Mouse (Mus musculus) forebrain, embryonic 13.5 days (tissue): ENCODE data around the gene Cacna2d3. TPM values are rescaled to one million over a fixed set of nuclear protein-coding genes. Genes with fewer than 3 reads are reported as not detected.

ENCODE experiments used
- ATAC-seq: fragments of 200-750 bp; cut with Nextera tagmentation; 2 replicates; pipeline ENCODE4 v1.8.0; 2017
- H3K27ac ChIP-seq: fragments of 300-500 bp; sonication (generic); 2 replicates; pipeline ENCODE4 v1.5.1; 2015; ENCODE audit warnings: inconsistent platforms, mild to moderate bottlenecking, moderate library complexity
- H3K27me3 ChIP-seq: fragments of 300-500 bp; sonication (generic); 2 replicates; pipeline ENCODE4 v1.6.1; 2015; ENCODE audit warnings: mild to moderate bottlenecking, inconsistent platforms
- H3K36me3 ChIP-seq: fragments of 300-500 bp; sonication (generic); 2 replicates; pipeline ENCODE4 v1.6.1; 2015; ENCODE audit warnings: mild to moderate bottlenecking, inconsistent platforms; ENCODE audit not compliant: poor library complexity, severe bottlenecking
- H3K4me1 ChIP-seq: fragments of 300-500 bp; sonication (generic); 2 replicates; pipeline ENCODE4 v1.6.1; 2015; ENCODE audit warnings: inconsistent platforms
- H3K4me2 ChIP-seq: fragments of 300-500 bp; sonication (generic); 2 replicates; pipeline ENCODE4 v1.6.1; 2015; ENCODE audit warnings: inconsistent platforms, mild to moderate bottlenecking, moderate library complexity
- H3K4me3 ChIP-seq: fragments of 300-500 bp; sonication (generic); 2 replicates; pipeline ENCODE4 v1.5.1; 2015; ENCODE audit warnings: mild to moderate bottlenecking, inconsistent platforms
- H3K9ac ChIP-seq: fragments of 300-500 bp; sonication (generic); 2 replicates; pipeline ENCODE4 v1.6.1; 2015; ENCODE audit warnings: mild to moderate bottlenecking, inconsistent platforms
- H3K9me3 ChIP-seq: fragments of 300-500 bp; sonication (generic); replicated peaks from 2 replicates; pipeline ENCODE4 v1.6.1; 2016; ENCODE audit warnings: inconsistent platforms
- WGBS: fragments of 180-500 bp; shearing (Covaris S2); methylation state at CpG from one replicate; pipeline ENCODE4 v1.1.7; 2015; 5-methylcytosine and 5-hydroxymethylcytosine counted together
- polyA plus RNA-seq: library from polyadenylated mRNA; unstranded; fragments of >200 nt; fragmentation: Nextera tagmentation; extraction: Ambion mirVana; gene quantifications from 2 replicates; pipeline ENCODE4 v1.2.1, GENCODE M21; 2015

The Cacna2d3 gene
- polyA plus RNA-seq, 1 experiment from 2014 or later: 12.3 TPM

DNA sequence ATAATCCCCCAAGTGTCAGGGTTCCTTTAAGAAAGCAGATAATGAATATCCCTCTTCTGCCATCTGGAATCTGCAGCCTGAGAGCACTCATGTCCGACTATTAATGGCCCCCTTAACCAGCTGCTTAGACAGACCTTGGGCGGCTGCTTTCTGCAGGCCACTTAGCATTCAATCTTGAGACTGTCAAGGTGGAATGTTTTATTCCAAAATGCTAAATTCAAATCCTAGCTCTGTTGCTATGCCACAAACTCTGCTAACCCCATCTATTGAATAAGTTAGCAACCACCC is 315.8 kb downstream of the Cacna2d3 start:
- Histone ChIP-seq H3K36me3 (no peaks in the 10 kb centered on the region), H3K4me1 (peaks cover 5% of the 10 kb centered on the region; the same call in 1 of the 2 replicates), H3K27me3 (no peaks in the 10 kb centered on the region), H3K9ac (no peak overlapping the region), H3K9me3 (no peaks in the 10 kb centered on the region), H3K4me2 (no peak overlapping the region), H3K4me3 (no peak overlapping the region), H3K27ac (no peak overlapping the region)
- peak; percentile 30; the same call in 1 of the 2 replicates for ATAC-seq
- WGBS: 39% methylated on average over 2 of the region's 2 CpGs

DNA sequence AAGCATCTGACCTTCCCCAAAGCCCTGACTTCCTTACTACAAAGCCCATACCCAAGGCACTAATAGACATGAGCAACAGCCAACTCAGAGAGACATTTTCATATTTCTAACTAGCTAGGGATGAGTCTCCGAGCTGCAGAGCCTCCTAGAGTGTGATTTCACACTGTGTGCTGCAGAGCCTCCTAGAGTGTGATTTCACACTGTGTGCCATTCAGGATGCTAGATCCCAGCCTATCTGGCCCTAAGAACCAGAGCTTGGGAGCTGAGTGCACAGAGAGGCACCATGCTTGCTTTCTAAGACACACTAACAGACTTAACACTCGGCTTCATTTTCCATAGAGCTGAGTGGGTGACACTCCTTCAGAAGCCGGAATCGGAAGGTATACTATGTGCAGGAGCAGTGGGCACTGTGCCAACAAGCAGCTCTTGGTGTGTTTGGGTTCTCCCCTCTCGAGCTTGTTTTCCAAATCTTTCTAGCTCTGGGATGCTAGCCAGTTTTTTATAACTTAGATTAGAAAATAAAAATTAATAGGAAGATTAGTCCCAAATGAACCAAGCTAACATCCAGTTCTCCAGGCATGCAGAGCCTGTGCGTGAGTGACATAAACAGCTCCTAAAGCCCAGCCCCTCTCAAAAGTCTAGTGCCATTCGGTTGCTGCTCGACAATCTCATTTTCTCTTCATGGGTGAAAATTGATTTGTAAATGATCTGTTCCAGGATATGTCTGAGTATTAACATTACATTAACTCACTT is 316.4 kb downstream of the Cacna2d3 start:
- H3K9ac ChIP-seq: no peak overlapping the region
- no peaks in the 10 kb centered on the region for H3K27me3 ChIP-seq
- ATAC-seq: peak; percentile 58; the same call in 1 of the 2 replicates
- peaks cover 5% of the 10 kb centered on the region; the same call in 1 of the 2 replicates for H3K4me1 ChIP-seq
- no peak overlapping the region for H3K27ac ChIP-seq
- H3K4me3 ChIP-seq: no peak overlapping the region
- no peaks in the 10 kb centered on the region for H3K36me3 ChIP-seq
- no peak overlapping the region for H3K4me2 ChIP-seq
- H3K9me3 ChIP-seq: no peaks in the 10 kb centered on the region
- 54% methylated on average over 8 of the region's 8 CpGs for WGBS

DNA sequence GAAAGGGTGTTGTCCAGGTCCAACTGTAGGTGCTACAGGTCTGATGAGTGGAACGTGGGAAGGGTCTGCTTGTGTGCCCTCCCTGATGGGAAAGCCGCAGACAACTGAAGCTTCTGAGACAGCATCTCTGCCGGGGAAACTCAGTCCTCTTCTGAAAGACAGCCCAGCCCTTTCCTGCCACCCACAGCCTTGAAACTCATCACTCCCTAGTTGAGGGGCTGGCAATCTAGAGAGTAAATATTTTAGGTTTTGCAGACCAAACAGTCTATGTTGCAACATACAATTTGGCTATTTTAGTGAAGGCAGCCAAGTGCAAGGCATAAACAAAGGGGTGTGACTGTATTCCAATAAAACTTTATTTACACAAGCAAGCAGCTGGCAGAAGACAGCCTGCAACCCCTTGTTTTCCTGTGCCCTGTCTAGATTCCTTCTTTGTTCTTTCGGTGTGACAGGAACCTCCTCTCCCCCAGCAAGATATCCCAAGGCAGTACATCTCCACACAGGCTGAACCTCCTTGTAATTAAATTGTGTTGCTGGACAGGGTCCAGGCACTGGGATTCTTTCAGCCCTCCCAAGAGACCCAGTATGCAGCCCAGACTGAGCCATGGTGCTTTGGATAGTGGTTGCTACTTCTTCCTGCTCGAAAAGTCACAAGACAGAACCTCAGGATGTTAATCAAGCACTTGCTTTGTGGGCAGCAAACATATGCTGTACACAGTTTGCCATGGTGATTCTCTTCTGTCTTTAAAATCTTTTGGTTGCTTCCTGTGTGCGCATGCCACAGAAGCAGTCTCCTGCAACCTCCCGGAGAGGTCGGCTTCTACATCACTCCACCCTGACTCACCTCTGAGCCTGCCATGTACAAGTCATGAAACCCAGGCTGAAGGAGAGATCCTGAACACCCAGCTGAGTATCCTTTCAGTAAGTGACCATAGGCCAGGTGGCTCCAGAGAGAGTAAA is 317.5 kb downstream of the Cacna2d3 start:
- H3K4me2 ChIP-seq: no peak overlapping the region
- no peak overlapping the region for H3K27ac ChIP-seq
- no peak for ATAC-seq
- no peak overlapping the region for H3K9ac ChIP-seq
- no peaks in the 10 kb centered on the region for H3K36me3 ChIP-seq
- H3K27me3 ChIP-seq: no peaks in the 10 kb centered on the region
- no peaks in the 10 kb centered on the region for H3K9me3 ChIP-seq
- H3K4me1 ChIP-seq: peaks cover 5% of the 10 kb centered on the region; the same call in 1 of the 2 replicates
- H3K4me3 ChIP-seq: no peak overlapping the region
- WGBS: 81% methylated on average over 8 of the region's 8 CpGs

DNA sequence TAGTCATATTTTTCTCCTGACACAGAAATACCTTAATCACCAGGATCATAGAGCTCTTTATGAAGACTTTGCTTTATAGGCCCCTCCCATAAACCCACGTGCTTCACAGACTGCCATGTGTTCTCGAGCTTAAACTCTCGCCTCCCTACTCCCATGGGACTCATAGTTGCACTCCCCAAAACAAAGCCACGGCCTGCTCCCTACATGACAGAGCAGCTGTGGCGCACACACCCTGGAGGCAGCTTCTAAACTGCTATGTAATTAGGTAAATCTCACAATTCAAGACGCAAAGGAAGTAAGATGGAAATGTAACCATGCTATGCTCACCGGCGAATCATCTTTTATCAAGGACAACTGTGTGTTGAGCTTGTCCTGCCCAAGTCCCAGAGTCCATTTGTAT is 319.2 kb downstream of the Cacna2d3 start:
- Histone ChIP-seq H3K9me3 (no peaks in the 10 kb centered on the region), H3K27ac (no peak overlapping the region), H3K36me3 (no peaks in the 10 kb centered on the region), H3K4me3 (no peak overlapping the region), H3K9ac (no peak overlapping the region), H3K27me3 (no peaks in the 10 kb centered on the region), H3K4me1 (peaks cover 5% of the 10 kb centered on the region; the same call in 1 of the 2 replicates), H3K4me2 (no peak overlapping the region)
- WGBS: 61% methylated on average over 8 of the region's 8 CpGs
- ATAC-seq: no peak

DNA sequence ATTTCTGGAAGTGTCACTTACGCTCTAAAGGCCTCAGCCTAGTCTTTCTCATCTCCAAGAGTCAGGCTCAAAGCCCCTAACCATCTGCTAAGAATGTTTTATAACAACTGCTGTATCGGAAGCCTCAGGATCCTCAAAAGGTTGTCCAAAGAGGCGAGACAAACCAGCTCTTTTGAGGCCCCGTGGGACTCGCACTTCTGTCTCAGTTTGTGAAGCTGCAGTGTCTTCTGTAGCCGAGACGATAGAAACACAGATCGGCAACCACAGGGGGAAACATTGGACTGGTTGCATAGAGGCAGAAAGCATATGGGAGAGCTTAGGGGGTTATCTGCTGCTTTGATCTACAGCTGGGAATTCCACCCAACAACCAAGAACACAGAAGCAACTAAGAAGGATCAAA is 327.9 kb downstream of the Cacna2d3 start:
- H3K4me2 ChIP-seq: no peak overlapping the region
- no peak overlapping the region for H3K4me3 ChIP-seq
- H3K9me3 ChIP-seq: no peaks in the 10 kb centered on the region
- H3K4me1 ChIP-seq: no peaks in the 10 kb centered on the region
- H3K9ac ChIP-seq: no peak overlapping the region
- 88% methylated on average over 8 of the region's 8 CpGs for WGBS
- no peak overlapping the region for H3K27ac ChIP-seq
- ATAC-seq: no peak
- H3K36me3 ChIP-seq: no peaks in the 10 kb centered on the region
- H3K27me3 ChIP-seq: no peaks in the 10 kb centered on the region

DNA sequence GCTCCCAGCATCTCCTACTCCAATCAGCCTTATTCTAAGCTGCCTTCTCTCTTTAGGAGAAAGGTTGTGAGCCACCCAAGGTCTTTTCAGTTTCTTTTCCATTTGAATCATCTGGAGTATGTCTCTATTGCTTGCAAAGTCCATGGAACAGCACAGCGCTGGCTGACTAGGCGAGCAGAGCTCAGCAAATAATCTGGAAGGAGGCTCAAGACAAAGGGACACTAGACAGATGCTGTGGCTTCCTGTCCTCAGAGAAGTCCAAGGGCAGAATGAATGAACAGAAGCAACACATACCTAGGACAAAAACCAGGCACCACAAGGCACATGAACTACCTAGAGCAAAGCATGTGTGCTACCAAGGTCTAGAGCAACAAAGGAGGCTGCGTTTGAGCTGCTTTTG is 328.8 kb downstream of the Cacna2d3 start:
- no peaks in the 10 kb centered on the region for H3K9me3 ChIP-seq
- no peak for ATAC-seq
- no peaks in the 10 kb centered on the region for H3K27me3 ChIP-seq
- no peak overlapping the region for H3K4me2 ChIP-seq
- no peaks in the 10 kb centered on the region for H3K4me1 ChIP-seq
- 89% methylated on average over 3 of the region's 3 CpGs for WGBS
- no peaks in the 10 kb centered on the region for H3K36me3 ChIP-seq
- H3K27ac ChIP-seq: no peak overlapping the region
- no peak overlapping the region for H3K4me3 ChIP-seq
- no peak overlapping the region for H3K9ac ChIP-seq

DNA sequence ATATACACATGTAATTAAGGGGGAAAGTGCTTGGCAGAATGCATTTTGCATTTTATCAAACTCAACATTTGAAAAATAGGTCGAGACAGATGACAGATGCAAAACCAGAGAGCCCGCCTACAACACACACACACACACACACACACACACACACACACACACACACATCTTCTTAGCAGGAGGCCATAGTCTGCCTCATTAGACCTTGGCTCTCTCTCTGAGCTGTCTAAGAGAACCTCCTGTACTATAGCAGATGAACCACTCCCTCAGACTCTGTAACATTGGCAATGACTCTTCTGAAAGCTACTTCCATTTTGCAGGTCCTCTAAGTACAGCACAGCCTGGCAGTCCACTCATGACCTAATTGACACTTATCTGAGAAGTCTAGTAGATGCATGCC is 330.2 kb downstream of the Cacna2d3 start:
- no peak overlapping the region for H3K27ac ChIP-seq
- H3K36me3 ChIP-seq: no peaks in the 10 kb centered on the region
- WGBS: 82% methylated on average over 2 of the region's 2 CpGs
- no peak for ATAC-seq
- no peak overlapping the region for H3K4me2 ChIP-seq
- H3K9me3 ChIP-seq: no peaks in the 10 kb centered on the region
- H3K4me3 ChIP-seq: no peak overlapping the region
- no peak overlapping the region for H3K9ac ChIP-seq
- H3K27me3 ChIP-seq: no peaks in the 10 kb centered on the region
- H3K4me1 ChIP-seq: no peaks in the 10 kb centered on the region

DNA sequence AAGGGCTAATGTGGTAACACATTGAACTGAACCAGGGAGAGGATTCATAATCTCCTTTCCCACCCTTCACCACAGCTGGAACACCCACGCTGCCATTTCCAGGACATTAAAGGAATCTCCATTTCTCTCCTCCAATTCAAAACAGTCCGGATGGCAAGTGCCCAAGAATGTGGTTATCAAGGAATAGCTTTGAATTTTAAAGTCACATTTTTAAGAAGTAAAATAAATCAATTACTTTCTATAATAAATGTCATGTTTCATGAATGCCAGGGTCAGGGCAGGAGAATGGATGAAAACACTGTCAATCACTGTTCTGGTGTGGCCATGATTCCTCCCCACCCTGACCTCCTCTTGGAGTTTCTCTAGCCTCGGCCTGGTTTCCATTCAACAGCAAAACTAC is 333.9 kb downstream of the Cacna2d3 start:
- Histone ChIP-seq H3K4me2 (no peak overlapping the region), H3K9me3 (no peaks in the 10 kb centered on the region), H3K27ac (no peak overlapping the region), H3K9ac (no peak overlapping the region), H3K36me3 (no peaks in the 10 kb centered on the region), H3K27me3 (no peaks in the 10 kb centered on the region), H3K4me1 (no peaks in the 10 kb centered on the region), H3K4me3 (no peak overlapping the region)
- no peak for ATAC-seq
- WGBS: 86% methylated on average over 3 of the region's 3 CpGs

DNA sequence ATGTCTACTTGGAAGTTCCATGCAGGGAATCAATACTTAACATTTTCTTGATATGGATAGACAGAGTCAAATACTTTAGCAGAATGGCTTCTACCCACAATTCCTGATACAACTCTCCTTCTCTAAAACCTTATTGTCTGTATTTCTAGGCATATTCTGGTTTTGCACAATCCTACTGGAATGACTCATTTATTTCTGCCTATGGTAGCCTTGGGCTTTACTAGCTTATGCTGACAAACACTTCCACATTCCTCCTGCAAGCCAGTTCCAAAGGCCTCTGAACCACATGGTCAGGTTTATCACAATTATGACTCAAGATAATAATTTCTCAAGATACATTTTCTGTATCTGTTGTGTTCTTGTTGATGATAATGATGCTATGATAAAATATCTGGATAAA is 336.2 kb downstream of the Cacna2d3 start:
- Histone ChIP-seq H3K27me3 (no peaks in the 10 kb centered on the region), H3K9me3 (no peaks in the 10 kb centered on the region), H3K4me2 (no peak overlapping the region), H3K36me3 (no peaks in the 10 kb centered on the region), H3K9ac (no peak overlapping the region), H3K27ac (no peak overlapping the region), H3K4me3 (no peak overlapping the region), H3K4me1 (no peaks in the 10 kb centered on the region)
- ATAC-seq: no peak

DNA sequence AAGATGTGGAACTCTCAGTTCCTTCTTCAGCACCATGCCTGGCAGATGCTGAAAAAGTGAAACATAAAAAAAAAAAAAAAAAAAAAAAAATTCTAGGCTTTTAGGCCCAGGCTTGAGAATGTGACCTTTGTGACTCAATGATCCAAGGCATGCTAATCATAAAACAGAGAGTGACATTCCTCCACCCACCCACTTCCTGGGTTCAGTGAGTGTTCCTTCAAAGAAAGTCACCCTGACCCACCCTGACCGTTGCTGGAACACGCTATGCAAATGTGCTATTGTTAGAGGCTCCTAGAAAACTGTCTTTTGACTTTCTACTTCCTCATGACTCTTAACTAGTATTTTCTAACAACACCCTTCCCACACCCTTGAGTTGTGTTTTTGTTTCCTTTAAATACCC is 338.9 kb downstream of the Cacna2d3 start:
- no peak for ATAC-seq
- no peak overlapping the region for H3K27ac ChIP-seq
- H3K4me2 ChIP-seq: no peak overlapping the region
- no peaks in the 10 kb centered on the region for H3K27me3 ChIP-seq
- H3K9me3 ChIP-seq: no peaks in the 10 kb centered on the region
- no peaks in the 10 kb centered on the region for H3K4me1 ChIP-seq
- H3K9ac ChIP-seq: no peak overlapping the region
- WGBS: 89% methylated on average over 2 of the region's 2 CpGs
- no peaks in the 10 kb centered on the region for H3K36me3 ChIP-seq
- no peak overlapping the region for H3K4me3 ChIP-seq

DNA sequence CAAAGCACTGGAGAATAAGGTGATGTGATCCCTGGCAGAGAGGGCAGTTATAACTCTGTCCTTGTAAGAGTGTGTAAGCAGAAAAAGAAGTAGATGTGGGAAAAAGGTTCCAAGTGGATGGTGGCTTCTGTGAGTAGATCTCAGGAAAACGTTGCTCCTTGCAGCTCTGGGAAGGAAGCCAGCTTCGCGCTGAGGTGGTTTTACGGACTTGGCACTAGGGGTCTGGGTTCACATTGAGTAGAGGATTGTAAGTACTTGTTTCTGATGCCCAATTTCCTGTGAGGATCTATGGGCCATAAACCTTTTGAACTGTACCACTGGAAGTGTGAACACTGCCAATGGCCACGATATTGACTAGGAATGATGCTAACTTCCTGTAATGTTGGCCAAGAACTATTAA is 354.8 kb downstream of the Cacna2d3 start:
- Histone ChIP-seq H3K36me3 (no peaks in the 10 kb centered on the region), H3K9ac (no peak overlapping the region), H3K4me3 (no peak overlapping the region), H3K4me1 (no peaks in the 10 kb centered on the region), H3K9me3 (no peaks in the 10 kb centered on the region), H3K27ac (no peak overlapping the region), H3K4me2 (no peak overlapping the region), H3K27me3 (no peaks in the 10 kb centered on the region)
- no peak for ATAC-seq
- WGBS: 91% methylated on average over 5 of the region's 5 CpGs

DNA sequence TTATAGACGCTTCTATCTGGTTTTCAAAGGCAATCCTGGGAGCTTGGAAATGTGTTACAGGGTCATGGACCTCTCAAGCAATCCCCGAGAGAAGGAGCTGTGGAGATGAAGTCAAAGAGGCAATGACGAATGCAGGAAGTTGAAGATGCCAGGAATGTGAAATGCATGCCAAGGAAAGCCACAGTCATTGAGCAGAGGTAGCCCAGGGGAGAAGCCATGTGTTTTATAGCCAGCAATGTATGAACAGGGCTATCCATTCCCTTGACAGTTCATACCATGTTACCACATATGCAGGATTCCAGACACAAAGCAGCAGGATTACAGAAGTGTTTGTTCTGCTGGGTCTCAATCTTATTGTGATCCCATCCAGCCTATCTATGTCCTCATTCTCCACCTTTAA is 359.2 kb downstream of the Cacna2d3 start:
- Histone ChIP-seq H3K9me3 (no peaks in the 10 kb centered on the region), H3K4me1 (no peaks in the 10 kb centered on the region), H3K36me3 (no peaks in the 10 kb centered on the region), H3K4me3 (no peak overlapping the region), H3K4me2 (no peak overlapping the region), H3K27me3 (no peaks in the 10 kb centered on the region), H3K27ac (no peak overlapping the region), H3K9ac (no peak overlapping the region)
- ATAC-seq: no peak
- 79% methylated on average over 3 of the region's 3 CpGs for WGBS
